Mouse (Mus musculus) gonadal fat pad, adult 2 months (tissue): ENCODE data around the gene Hoxa11. TPM values are rescaled to one million over a fixed set of nuclear protein-coding genes. Genes with fewer than 3 reads are reported as not detected.

Experiments
- DNase-seq: peaks from one replicate; pipeline ENCODE4 v3.0.0-alpha.2; 2012; ENCODE audit warnings: low read depth
- polyA plus RNA-seq: library from polyadenylated mRNA; depleted of rRNA; stranded (reverse); fragments of >200 nt; gene quantifications from 2 replicates; pipeline ENCODE4 v1.2.3, GENCODE M21; 2012

Hoxa11 gene
- polyA plus RNA-seq, 1 experiment = 2.0 TPM

DNA sequence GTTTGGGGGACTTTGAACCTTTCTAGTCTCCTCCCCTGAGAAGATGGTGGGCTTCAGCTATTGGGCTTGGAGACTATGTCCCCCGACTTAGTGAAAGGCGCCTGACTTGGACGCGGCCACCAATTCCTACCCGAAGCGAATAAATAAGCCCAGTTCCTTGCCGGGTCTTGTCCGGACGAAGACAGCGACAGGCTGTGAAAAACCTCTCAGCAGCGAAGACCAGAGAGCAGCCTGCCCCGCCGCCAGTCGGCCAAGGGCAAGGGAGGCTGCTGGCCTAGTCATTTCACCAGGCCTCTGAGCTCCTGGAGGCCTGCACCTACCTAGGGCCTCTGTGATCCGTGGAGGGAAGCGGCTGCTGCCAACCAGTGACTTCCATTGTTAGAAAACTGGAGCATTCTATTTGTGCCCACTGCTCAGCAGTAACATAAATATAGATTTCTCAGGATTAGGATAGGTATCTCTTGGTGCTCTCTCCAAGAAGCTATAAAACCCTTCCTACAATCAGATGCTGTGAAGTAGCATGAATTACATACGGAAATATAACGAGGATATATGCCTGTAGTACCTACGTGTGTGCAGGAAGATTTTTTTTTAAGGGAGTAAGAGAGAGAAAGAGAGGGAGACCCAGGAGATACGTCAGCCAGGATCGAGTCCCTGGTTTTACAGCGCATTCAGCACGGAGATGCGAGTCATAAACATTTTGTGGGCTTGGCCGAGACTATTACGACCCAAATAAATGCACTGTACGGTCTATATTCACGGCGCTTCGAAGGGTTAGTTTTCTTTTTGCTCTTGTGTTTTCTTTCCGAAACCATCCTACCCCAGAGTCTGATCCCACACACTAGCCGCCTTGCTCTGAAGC, 25.4 kb downstream of the Hoxa11 start:
- no peak for DNase-seq

GRCm38 (mm10) chr6:52219234-52219942, 26.2 kb downstream of the Hoxa11 start:
- DNase-seq = no peak

DNA sequence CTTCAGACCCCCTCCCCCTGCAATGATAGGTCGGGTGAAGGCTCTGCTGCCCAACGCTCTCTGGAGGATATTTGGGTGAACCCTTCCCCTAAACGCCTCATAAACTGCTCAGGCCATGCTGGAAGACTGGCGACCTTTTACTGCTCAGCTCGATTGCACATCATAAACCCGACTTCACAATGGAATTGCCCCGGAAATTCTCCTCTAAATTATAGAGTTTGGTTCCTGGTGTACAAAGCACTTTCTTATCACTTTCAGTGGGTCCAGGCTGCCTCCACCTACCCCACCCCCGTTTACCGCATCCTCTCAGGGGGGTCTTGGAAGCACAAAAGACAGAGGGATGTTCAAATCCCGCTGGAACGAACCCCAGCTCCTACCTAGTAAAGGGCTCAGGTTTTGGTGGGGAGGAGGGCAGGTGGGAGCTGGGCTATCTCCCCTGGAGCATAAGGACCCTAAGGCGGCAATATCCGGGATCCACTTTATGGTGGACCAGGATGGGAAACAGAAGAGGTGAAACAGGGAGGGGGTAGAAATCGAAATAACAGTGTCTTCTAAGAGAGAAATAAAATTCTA, 26.9 kb downstream of the Hoxa11 start:
- no peak for DNase-seq

DNA sequence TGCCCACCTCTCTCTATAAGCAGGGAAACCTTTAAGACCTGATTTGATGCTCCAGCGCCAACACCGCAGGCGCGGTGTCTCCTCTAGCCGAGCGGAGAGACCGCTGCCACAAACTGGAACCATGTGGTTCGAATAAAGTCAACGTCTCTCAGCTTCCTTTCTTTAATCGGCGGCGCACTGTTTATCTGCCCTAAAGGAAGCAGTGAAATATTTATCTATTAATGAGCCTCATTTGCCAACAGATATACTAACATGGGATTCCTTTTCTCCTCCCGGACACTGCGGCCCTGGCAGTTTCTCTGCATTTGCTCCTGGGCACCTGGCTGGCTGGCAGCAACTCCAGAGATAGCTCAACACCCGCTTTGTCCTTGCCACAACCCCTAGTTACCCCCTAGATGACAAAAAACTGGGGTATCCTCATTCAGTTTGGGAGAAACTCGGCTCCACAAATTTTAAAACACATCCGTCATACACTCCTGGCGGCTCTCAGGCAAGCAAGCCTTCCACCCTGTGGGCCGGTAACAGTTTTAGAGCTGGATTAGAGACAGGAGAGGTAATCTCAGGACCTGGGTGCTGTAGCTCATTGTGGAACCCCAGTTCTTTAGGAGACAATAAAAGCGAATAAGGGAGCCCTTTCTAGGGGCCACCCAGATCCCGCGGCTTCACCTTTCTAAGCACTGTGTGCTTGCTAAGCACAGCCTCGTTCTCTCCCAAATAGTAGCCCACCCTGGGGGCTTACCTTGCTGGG, 27.5 kb downstream of the Hoxa11 start:
- DNase-seq = no peak

DNA sequence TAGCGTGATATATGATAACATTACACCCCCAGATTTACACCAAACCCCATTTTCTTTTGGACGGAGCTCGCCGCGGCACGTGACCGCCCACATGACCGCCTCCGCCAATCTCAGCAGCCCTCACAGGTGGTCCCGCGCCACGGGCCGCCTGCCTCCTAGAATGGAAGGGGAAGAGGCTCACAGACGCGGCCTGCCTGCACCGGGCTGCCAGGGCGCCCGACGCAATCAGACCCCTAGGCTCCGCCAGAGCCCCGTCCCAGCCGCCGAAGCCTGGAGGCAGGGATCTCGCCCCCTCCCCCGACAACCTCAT, 28.2 kb downstream of the Hoxa11 start:
- no peak for DNase-seq

DNA sequence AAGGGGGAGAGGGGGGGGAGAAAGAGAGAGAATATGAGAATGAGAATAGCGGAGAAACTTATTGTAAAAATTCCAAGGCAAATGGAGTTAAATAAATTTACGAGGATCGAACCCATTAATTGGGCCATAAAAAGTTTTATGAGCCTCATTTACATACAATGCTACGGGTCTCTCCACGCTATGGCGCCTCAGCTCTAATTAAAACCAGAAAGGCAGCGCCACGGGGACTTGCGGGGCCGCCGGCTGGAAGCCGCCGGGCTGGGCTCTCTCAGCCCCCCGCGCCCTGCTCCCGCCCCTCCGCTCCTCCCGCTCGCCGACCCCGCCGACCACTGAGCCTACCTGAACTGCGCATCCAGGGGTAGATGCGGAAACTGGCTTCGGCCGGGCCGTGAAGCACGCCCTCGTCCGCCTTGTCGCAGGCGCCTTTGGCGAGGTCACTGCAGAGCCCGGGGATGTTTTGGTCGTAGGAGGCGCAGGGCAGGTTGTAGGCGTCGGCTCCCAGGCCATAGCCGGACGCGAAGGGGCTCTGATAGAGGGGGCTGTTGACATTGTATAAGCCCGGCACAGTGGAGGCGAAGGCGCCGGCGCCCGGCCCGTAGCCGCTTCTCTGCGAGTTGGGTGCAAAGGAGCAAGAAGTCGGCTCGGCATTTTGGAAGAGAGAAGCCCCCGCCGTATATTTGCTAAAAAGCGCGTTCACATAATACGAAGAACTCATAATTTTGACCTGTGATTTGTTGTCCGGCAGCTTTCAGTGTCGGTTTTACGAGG, 28.7 kb downstream of the Hoxa11 start:
- DNase-seq = no peak

GRCm38 (mm10) chr6:52215771-52216535, 29.7 kb downstream of the Hoxa11 start:
- DNase-seq = no peak

DNA sequence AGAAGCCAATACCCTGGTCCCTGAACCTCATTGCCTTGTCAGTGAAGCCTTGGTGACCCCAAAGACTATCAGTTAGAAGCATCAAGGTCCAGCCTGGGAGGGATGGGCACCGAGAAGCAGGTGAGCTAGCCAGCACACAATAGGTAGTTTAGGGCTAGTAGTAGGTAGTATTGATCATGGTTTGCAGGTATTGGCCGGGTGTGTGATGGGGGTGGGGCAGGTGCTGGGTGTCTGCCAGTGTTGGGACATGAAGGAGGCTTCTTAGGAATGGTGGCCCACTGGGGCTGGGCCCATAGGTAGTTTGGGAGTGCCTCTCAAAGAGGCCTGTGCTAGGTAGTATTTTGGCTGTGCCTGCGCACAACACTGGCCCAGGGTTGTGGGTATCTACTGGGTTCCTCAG, 30.5 kb downstream of the Hoxa11 start:
- no peak for DNase-seq

DNA sequence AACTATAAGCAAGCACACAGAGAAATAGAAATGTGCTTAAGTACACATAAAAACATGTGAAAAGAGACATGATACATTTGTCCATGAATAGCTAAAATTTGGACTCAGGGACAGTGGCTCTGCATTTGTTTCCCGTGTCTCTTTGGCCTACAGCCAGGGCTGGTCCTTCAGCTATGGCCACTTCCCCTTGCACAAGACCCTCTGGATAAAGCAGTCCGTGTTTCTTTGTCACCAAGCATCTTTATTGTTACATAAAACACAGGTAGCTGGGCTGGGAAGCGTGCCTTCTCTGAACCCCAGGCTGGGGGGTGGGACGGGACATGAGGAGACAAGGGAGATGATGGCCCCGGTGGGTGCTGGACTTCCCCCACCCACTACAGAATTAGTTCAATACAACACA, 31.3 kb downstream of the Hoxa11 start:
- DNase-seq = no peak

- no peak for DNase-seq
Observed at GRCm38 (mm10) chr6:52213119-52213986, 32.3 kb downstream of the Hoxa11 start, which contains the start of the genes Hoxa3 and Gm28308. Gene Hoxa3, minus strand, starts transcription at chr6:52213336. Gene Gm28308, minus strand, starts transcription at chr6:52213339.

DNA sequence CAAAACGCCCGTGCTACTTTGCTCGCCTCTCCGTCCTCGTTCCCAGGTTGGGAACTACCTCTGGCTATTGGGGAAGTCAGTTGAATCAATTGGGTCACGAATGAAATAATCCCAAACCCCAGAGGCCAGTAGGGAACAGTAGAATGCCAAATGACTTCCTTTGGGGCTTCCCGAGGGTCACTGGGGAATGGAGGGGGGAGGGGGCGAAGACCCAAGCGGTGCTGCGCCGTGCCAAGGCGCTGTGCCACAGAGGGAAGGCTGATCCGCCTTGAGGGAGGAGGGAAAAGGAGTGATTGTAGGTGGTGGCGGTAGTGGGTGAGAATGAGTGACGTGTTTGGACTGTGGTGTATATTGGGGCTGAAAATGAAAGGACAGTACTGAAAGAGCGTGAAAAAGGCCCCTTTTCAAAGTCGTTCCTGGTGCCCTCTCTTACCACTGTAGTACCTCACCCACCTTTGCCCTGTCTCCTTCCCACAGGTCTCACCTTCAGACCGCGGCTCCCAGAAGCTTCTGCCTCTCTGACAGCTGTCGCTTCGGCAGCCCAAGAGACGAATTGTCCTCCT, 33.0 kb downstream of the Hoxa11 start:
- no peak for DNase-seq

DNA sequence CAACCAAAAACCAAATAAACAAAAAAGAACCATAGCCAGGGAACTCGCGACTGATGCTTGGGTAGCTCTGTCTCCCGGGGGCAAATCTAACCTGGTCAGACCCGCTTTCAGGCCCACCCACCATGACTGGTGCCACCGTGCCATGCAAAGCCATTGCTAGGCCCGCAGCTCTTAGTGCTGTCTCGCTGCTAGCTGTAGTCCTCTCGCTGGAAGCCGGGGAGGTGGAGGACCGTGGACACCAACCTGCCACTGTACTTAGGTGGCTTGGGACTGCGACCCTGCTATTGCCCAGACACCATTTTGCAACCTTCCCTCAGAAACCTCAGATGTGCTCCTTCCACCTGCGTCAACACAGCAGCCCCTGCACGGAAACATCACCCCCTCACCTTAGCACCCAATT, 33.6 kb downstream of the Hoxa11 start:
- DNase-seq = no peak

DNA sequence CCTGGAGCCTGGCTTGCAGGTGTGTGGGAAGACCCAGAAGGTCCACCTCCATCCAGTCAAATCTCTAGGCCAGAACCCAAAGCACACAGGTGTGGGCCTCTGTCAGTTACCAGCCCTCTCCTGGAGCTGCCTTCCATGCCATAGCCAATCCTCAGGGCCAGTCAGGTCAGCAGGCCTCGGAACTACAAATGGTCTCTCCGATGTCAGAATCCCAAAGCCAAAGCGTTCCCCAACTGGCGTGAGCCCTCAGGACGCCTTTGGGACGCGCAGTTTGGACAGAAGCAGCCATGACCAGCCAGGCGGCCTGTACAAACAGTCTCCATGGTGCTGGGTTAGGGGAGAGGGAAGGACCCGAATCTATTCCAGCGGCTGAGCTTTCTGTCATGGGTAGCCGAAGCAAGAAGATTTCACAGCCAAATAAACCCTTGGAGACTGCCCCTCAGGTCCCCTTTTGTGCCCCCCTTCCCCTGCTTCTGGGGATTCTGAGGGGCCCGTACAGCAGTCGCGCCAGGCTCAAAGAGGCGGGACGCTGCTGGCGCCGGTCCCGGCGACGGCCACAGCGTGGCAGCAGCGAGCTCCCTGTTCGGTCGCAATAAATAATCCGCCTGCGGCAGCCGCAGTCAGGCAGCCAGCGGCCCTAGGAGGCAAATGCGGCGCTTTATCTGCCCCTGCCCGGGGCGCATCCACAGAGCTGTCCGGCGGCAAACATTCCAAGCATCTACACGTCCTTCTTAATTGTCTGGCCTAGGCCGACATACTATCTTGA, 34.3 kb downstream of the Hoxa11 start:
- DNase-seq = no peak

DNA sequence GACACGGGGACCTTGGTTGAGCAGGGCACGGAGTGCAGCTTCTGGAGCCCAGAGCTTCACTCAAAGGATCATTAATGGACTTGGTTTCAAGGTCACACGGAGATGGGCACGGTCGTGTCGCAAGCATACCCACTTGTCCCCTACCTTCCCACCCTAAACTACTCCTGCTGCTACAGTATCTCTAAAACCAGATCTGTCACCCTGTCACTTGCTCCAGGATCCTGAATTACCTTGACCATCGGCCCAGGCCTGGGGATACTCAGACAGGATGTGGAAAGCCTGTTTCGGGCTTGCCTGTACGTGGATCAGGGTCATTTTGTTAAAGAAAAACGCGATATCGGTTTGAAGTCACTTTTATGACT, 35.9 kb downstream of the Hoxa11 start:
- no peak for DNase-seq

- no peak for DNase-seq
Observed at GRCm38 (mm10) chr6:52208868-52209684, 36.5 kb downstream of the Hoxa11 start.

- DNase-seq = no peak
Observed at GRCm38 (mm10) chr6:52208072-52208867, 37.3 kb downstream of the Hoxa11 start, which contains the start of gene Hoxa6. Gene Hoxa6, minus strand, starts transcription at chr6:52208722.

DNA sequence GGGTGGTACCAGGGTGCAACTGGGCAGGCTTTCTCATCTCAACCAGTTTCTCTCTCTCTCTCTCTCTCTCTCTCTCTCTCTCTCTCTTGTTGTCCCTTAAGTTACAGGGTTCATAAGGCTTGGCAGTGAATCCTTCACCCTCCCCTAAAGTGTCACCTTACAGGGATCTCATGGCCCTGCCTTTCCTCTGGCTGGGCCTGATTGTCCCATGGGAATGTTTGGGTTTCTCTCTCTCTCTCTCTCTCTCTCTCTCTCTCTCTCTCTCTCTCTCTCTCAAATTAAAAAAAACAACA, 38.0 kb downstream of the Hoxa11 start:
- DNase-seq = no peak
